Mouse (Mus musculus) right cerebral cortex, postnatal 25 days (tissue): ENCODE measurements around the gene Crbn.
A peak's percentile ranks its signal among the peaks of the same experiment; 100 is the strongest.

ENCODE experiments used
- DNase-seq: peaks from one replicate; pipeline ENCODE4 v3.0.0; 2022

The Crbn gene

GRCm38 (mm10) chr6:106799333-106800226 lies at the start of gene Crbn:
Gene Crbn, minus strand, starts transcription at chr6:106800077.
- peak; percentile 92 for DNase-seq

DNA sequence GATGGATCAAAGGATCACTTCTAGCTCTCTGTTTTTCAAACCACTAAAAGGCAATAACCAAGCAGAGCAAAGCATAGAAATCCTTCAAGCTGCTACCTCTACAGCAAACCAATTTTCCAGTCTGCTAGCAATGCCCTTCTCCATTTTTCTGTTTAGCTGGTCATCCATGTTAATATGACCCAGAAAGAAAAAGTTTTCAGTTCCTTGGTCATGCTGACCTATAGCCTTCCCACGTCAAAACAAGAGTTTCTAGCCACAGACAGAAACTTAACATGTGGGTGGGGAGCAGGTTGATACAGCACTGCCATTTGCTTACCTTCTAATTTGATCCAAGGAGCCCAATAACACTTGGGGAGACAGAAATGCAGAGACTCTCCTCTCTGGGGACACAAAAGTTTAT lies 40.3 kb upstream of the Crbn start:
- no peak for DNase-seq

- DNase-seq, result no peak
Measured at GRCm38 (mm10) chr6:106838053-106838452, 38.2 kb upstream of the Crbn start.

DNA sequence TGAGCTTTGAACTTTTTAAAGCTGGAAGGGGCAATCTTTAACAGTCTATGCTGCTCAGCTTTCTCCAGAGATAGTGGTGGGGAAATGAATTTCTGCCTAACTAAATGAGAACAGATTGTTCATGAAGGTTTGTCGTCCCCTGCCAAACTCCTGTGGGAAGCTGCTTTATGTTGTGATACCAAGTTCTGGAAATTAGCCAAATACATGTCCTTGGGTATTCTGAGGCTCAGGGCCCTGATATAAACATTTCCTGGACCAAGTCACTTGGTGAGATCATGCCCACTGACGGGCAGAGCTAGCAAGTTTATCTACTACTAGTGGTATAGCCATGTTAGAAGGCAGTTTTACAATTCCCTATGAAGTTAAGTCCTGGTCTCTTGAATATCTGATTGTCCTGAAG lies 35.4 kb upstream of the Crbn start:
- DNase-seq, result no peak

- no peak for DNase-seq
Measured at GRCm38 (mm10) chr6:106822329-106822728, 22.5 kb upstream of the Crbn start.

DNA sequence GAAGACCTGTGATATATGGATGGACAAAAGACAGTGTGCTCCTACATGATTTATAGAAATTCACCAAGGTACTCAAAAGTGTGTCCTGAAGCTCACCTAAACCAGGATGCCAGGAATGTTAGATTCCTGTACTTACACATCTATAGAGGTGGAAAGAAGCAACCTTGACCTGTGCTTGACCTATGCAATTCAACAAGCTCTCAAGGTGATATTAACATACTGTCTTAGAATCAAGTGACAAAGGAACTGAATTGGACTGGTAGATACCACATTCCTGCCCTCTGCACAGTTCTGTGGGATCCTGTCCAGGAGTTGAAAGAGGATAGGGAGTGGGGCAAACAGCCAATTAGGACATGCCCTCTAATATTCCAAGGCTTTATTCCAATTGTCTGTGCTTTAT lies 20.7 kb upstream of the Crbn start:
- no peak for DNase-seq

- no peak for DNase-seq
Measured at GRCm38 (mm10) chr6:106819906-106820305, 20.0 kb upstream of the Crbn start.

DNA sequence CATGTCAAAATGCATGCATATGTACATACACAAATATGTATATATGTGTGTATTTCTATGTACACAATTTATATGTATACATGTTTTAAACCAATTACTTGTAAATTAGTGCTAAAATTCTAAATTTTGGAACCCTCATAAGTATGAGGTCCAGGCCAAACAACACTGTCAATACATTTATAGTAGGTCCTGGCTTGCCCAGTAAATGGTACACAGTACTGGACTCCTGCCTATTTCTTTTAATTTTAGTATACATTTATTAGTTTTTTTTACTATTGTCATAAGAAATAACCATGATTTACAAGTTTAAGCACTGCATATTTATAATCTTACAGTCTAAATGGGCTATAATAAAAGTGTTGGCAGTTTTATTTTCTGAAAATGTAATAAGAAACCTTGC lies 19.4 kb upstream of the Crbn start:
- no peak for DNase-seq

- DNase-seq, result no peak
Measured at GRCm38 (mm10) chr6:106810686-106811085, 10.8 kb upstream of the Crbn start.

DNA sequence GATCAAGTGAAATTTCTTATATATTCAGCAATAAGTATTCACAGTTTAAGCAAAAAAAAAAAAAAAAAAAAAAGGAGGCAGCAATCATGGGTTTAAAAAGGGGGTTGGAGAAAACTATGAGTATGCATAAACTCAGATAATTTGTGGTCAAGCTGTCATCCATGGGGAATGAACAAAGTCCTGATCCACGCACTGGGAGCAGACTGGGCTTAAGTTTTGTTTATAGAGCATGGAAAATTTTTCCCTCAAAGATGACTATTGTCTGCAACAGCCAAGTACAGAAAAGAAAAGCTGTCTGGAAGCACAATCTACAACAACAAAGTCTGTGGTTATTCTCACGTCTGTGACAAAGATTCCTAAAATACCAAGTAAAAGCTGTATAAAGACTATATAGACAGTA lies 9.3 kb upstream of the Crbn start:
- DNase-seq, result no peak

- DNase-seq, result no peak
Measured at GRCm38 (mm10) chr6:106804904-106805303, 5.0 kb upstream of the Crbn start.

- DNase-seq, result no peak
Measured at GRCm38 (mm10) chr6:106800227-106800557, 315 bp upstream of the Crbn start.

- no peak for DNase-seq
Measured at GRCm38 (mm10) chr6:106794094-106794814, 5.6 kb downstream of the Crbn start.

DNA sequence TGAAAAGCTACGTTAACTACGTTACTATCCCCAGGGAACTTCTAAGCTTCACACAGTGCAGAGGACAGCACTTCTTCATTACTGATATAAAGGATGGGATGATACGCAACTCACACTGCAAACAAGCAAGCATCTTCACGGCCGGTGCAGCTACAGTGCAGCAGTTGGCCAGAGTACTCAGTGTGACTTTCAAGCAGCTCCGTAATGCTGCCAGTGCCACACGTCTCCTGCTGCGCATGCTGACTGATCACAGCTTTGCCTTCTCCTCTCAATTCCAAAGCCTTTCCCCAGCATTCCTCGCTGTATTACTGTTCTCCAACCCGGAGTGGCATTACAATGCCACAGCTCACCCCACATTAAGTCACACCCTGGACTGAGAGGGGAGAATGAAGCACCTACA lies 6.3 kb downstream of the Crbn start:
- no peak for DNase-seq

- no peak for DNase-seq
Measured at GRCm38 (mm10) chr6:106793088-106793487, 6.8 kb downstream of the Crbn start.

GRCm38 (mm10) chr6:106792486-106792885 lies 7.4 kb downstream of the Crbn start:
- no peak for DNase-seq

DNA sequence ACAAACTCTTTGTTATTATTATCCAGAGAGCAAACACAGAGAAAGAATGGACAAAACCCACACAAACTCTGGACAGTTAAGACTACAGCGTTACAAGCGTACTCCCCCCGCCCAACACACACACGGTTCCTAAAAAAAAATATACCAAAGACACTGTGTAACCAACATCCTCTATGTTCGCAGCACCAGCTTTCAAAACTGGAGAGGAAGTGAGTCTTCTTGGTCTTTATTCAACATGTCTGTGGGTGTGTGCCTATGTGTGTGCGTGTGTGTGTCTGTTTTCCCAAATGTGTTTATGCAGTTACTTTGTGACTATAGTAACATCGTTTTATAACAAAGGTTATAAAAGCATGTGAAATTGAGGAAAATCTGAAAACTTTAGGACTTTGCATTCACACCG lies 8.4 kb downstream of the Crbn start:
- no peak for DNase-seq

DNA sequence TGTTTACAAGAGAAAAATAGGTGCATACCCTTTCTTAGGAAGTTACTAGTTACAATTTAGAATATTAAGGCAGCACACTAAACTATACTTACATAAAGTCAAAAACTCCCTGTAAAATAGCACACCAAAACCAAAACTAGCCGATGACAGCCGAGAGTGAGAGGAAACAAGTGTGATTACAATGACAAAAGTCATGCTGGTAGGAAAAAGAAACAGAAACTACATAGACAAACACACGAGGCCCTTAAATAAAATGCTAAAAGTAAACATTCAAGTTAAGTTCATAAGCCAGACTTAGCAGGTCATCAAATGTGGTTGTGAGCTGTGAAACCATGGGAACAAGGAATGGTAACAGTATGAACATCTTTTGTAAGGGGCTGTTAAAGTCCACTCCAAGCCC lies 12.7 kb downstream of the Crbn start:
- no peak for DNase-seq

- no peak for DNase-seq
Measured at GRCm38 (mm10) chr6:106770046-106770445, 29.8 kb downstream of the Crbn start.

- DNase-seq, result no peak
Measured at GRCm38 (mm10) chr6:106769290-106769866, 30.5 kb downstream of the Crbn start.

DNA sequence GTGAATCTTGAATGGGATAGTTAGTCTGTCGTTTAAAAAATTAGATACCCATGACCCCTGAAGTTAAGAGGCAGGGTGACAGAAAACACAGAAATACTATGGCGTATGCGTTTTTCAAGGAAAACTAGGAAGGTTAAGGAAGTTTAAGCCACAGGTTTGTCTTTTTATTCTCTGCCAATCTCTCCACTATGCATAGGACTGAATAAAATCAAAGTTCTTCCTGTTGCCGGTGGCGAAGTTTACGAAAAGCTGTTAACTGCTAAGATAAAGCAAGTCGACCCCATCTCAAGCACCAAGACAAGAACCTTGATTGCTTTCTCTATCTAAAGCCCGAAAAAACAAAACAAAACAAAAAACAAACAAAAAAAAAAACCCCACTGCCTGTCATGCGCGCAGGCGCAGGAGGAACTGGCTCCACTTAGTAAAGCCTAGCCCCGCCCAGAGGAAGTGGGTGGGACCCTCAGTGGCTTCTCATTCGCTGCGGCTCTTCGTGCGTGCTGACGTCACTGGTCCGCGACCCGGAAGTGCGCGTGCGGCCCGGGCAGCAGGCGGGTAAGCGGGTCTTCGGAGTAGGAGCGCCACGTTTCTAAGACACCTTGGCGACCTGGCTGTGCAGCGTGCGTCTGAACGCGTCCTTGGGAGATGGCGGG lies 31.1 kb downstream of the Crbn start, which contains the start of gene Trnt1:
Gene Trnt1, plus strand, starts transcription at position 481 of the 650 bp plus-strand sequence.
- peak; percentile 96 for DNase-seq

GRCm38 (mm10) chr6:106766774-106767173 lies 33.1 kb downstream of the Crbn start:
- DNase-seq, result no peak

DNA sequence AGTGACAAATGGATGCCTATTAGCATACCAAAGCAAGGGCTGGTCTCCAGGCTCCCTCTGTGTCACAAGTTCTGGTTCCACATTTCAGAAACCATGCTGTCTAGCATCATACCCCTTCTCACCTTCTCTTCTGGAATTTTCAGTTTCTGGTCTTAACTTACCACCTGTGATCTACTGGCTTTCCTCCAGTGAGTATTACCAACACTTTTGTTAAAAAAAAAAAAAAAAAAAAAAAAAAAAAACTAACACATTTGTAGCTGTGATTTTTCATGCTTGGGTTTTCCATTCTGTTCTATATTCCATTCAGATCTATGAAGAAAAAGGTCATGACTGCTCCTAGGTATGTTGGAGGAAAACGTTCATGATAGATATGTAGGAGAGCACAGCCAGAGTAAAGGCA lies 34.0 kb downstream of the Crbn start:
- no peak for DNase-seq
